18 mouse cellular contexts compared by ENCODE assay signal in genomic region chr10:60796028-60796427, GRCm38 (mm10). TPM values are rescaled to one million over a fixed set of nuclear protein-coding genes. Genes with fewer than 3 reads are reported as not detected.
DNase-seq lines count a peak whose midpoint lies in the region; ATAC-seq lines count a peak whose summit lies in the region.
"Had no signal": no experiment of that assay in that cellular context is flagged by ENCODE, and none has a peak within 500 bp of the region (broad histone marks: within the 10 kb centered on the region; RNA-seq: fewer than 3 reads in every experiment).

No protein-coding gene starts in this region.

- no peaks in the 10 kb centered on the region for H3K27me3 ChIP-seq in heart, embryonic 10.5 days (ENCODE audit: insufficient read depth, poor library complexity, severe bottlenecking)
- H3K27me3 ChIP-seq in hindbrain, embryonic 13.5 days, result peaks cover 50% of the 10 kb centered on the region
- peaks cover 47% of the 10 kb centered on the region for H3K27me3 ChIP-seq in hindbrain, embryonic 12.5 days
- peaks cover 4% of the 10 kb centered on the region; the same call in 1 of the 2 replicates for H3K27me3 ChIP-seq in embryonic facial prominence, embryonic 13.5 days
- H3K27me3 ChIP-seq in limb, embryonic 15.5 days, result no peaks in the 10 kb centered on the region

- WGBS in heart, embryonic 10.5 days, result 59% methylated on average over 5 of the region's 5 CpGs
- WGBS in hindbrain, embryonic 13.5 days, result 79% methylated on average over 5 of the region's 5 CpGs
- WGBS in hindbrain, embryonic 12.5 days, result 70% methylated on average over 5 of the region's 5 CpGs
- WGBS in embryonic facial prominence, embryonic 13.5 days, result 59% methylated on average over 5 of the region's 5 CpGs
- 50% methylated on average over 5 of the region's 5 CpGs for WGBS in limb, embryonic 15.5 days

- H3K4me1 ChIP-seq in heart, embryonic 10.5 days, result peaks cover 98% of the 10 kb centered on the region
- H3K4me1 ChIP-seq in hindbrain, embryonic 13.5 days (replicated peaks), result peaks cover 41% of the 10 kb centered on the region
- H3K4me1 ChIP-seq in hindbrain, embryonic 12.5 days, result peaks cover 30% of the 10 kb centered on the region
- peaks cover 81% of the 10 kb centered on the region for H3K4me1 ChIP-seq in embryonic facial prominence, embryonic 13.5 days
- H3K4me1 ChIP-seq in limb, embryonic 15.5 days, result peaks cover 91% of the 10 kb centered on the region

- peak overlapping the region; percentile 90 for H3K27ac ChIP-seq in heart, embryonic 10.5 days
- no peak overlapping the region for H3K27ac ChIP-seq in hindbrain, embryonic 13.5 days
- H3K27ac ChIP-seq in hindbrain, embryonic 12.5 days, result no peak overlapping the region
- H3K27ac ChIP-seq in embryonic facial prominence, embryonic 13.5 days, result peak overlapping the region; percentile 84
- peak overlapping the region; percentile 59 for H3K27ac ChIP-seq in limb, embryonic 15.5 days
- H3K27ac ChIP-seq: liver, embryonic 15.5 days had no signal

- intact Hi-C loops in heart, postnatal 25 days (cut with DNase I), result no loop called here

- H3K4me3 ChIP-seq in heart, embryonic 10.5 days, result no peak overlapping the region
- H3K4me3 ChIP-seq in hindbrain, embryonic 13.5 days, result no peak overlapping the region
- H3K4me3 ChIP-seq in hindbrain, embryonic 12.5 days, result no peak overlapping the region
- no peak overlapping the region for H3K4me3 ChIP-seq in embryonic facial prominence, embryonic 13.5 days
- no peak overlapping the region for H3K4me3 ChIP-seq in limb, embryonic 15.5 days
- H3K4me3 ChIP-seq: liver, embryonic 15.5 days had no signal

- ATAC-seq in hindbrain, embryonic 13.5 days (ENCODE audit: low FRiP score), result no peak
- no peak for ATAC-seq in hindbrain, embryonic 12.5 days (ENCODE audit: low FRiP score)
- no peak for ATAC-seq in embryonic facial prominence, embryonic 13.5 days (ENCODE audit: insufficient number of reproducible peaks, insufficient read depth, low FRiP score, low TSS enrichment, low read depth)
- ATAC-seq in limb, embryonic 15.5 days (ENCODE audit: insufficient number of reproducible peaks, low FRiP score, low TSS enrichment, low read depth), result no peak
- ATAC-seq: forebrain, embryonic 14.5 days; lung, postnatal 0 days had no signal

- H3K9me3 ChIP-seq in heart, embryonic 10.5 days, result no peaks in the 10 kb centered on the region
- H3K9me3 ChIP-seq in hindbrain, embryonic 13.5 days, result no peaks in the 10 kb centered on the region
- H3K9me3 ChIP-seq in hindbrain, embryonic 12.5 days (replicated peaks), result no peaks in the 10 kb centered on the region
- H3K9me3 ChIP-seq in embryonic facial prominence, embryonic 13.5 days, result no peaks in the 10 kb centered on the region
- no peaks in the 10 kb centered on the region for H3K9me3 ChIP-seq in limb, embryonic 15.5 days
- H3K9me3 ChIP-seq: liver, embryonic 15.5 days had no signal

- H3K4me2 ChIP-seq in hindbrain, embryonic 13.5 days, result no peak overlapping the region
- H3K4me2 ChIP-seq in hindbrain, embryonic 12.5 days (replicated peaks), result no peak overlapping the region
- H3K4me2 ChIP-seq in embryonic facial prominence, embryonic 13.5 days, result no peak overlapping the region
- 0 out of 2 replicates have a peak overlapping the region, but pooled peaks have one; percentile 7 for H3K4me2 ChIP-seq in limb, embryonic 15.5 days
- H3K4me2 ChIP-seq: liver, embryonic 15.5 days had no signal

- no peak for DNase-seq in heart, embryonic 10.5 days (ENCODE audit: low spot score)
- DNase-seq in heart, postnatal 25 days (ENCODE audit: low spot score), result no peak
- DNase-seq in urinary bladder, postnatal 14 days (ENCODE audit: low spot score), result no peak
- DNase-seq: adrenal gland, postnatal 10 days; B cell, adult 2 months; cerebellum, adult 2 months; kidney, postnatal 14 days; midbrain, embryonic 14.5 days; thymus, adult 18-20 months had no signal

- 0 out of 2 replicates have a peak overlapping the region, but pooled peaks have one; percentile 19 for H3K9ac ChIP-seq in hindbrain, embryonic 13.5 days
- no peak overlapping the region for H3K9ac ChIP-seq in hindbrain, embryonic 12.5 days
- H3K9ac ChIP-seq in embryonic facial prominence, embryonic 13.5 days, result no peak overlapping the region
- H3K9ac ChIP-seq in limb, embryonic 15.5 days, result no peak overlapping the region
- H3K9ac ChIP-seq: liver, embryonic 15.5 days had no signal

- H3K36me3 ChIP-seq in heart, embryonic 10.5 days, result peaks cover 7% of the 10 kb centered on the region
- no peaks in the 10 kb centered on the region for H3K36me3 ChIP-seq in hindbrain, embryonic 13.5 days
- H3K36me3 ChIP-seq in hindbrain, embryonic 12.5 days, result no peaks in the 10 kb centered on the region
- H3K36me3 ChIP-seq in embryonic facial prominence, embryonic 13.5 days, result no peaks in the 10 kb centered on the region
- no peaks in the 10 kb centered on the region for H3K36me3 ChIP-seq in limb, embryonic 15.5 days
- H3K36me3 ChIP-seq: liver, embryonic 15.5 days had no signal

RNA-seq across cellular contexts. Expression of gene Unc5b, which starts 35.4 kb away (rescaled TPM):
- polyA plus RNA-seq in heart, embryonic 10.5 days (2016; fragmentation: Nextera tagmentation; extraction: Ambion mirVana), result 17.9 and 18.8 TPM in 2 replicates
- total RNA-seq in heart, postnatal 25 days (2021), result 10 to 100 TPM; 15.2 to 18.4 TPM
- 2.5 and 3.3 TPM in 2 replicates for polyA plus RNA-seq in hindbrain, embryonic 13.5 days (2015; fragmentation: Nextera tagmentation; extraction: Ambion mirVana)
- polyA plus RNA-seq in hindbrain, embryonic 12.5 days (2016; fragmentation: Nextera tagmentation; extraction: Ambion mirVana), result 3.4 and 4.3 TPM in 2 replicates
- polyA plus RNA-seq in embryonic facial prominence, embryonic 13.5 days (2015; fragmentation: Nextera tagmentation; extraction: Ambion mirVana), result 6.0 and 6.1 TPM in 2 replicates
- 8.1 and 8.2 TPM in 2 replicates for polyA plus RNA-seq in limb, embryonic 15.5 days (2015; fragmentation: Nextera tagmentation; extraction: Ambion mirVana)
- total RNA-seq: common myeloid progenitor, adult 5-6 weeks; megakaryocyte progenitor cell, adult 5-6 weeks had no signal

RNA-seq across cellular contexts. Expression of gene Slc29a3, which starts 43.4 kb away (rescaled TPM):
- polyA plus RNA-seq in heart, embryonic 10.5 days (2016; fragmentation: Nextera tagmentation; extraction: Ambion mirVana), result 5.7 and 6.3 TPM in 2 replicates
- 1 to 10 TPM; 4.8 to 6.3 TPM for total RNA-seq in heart, postnatal 25 days (2021)
- 14.1 and 15.8 TPM in 2 replicates for polyA plus RNA-seq in hindbrain, embryonic 13.5 days (2015; fragmentation: Nextera tagmentation; extraction: Ambion mirVana)
- 11.5 TPM in 2 replicates for polyA plus RNA-seq in hindbrain, embryonic 12.5 days (2016; fragmentation: Nextera tagmentation; extraction: Ambion mirVana)
- 14.8 and 17.8 TPM in 2 replicates for polyA plus RNA-seq in embryonic facial prominence, embryonic 13.5 days (2015; fragmentation: Nextera tagmentation; extraction: Ambion mirVana)
- 16.0 and 17.9 TPM in 2 replicates for polyA plus RNA-seq in limb, embryonic 15.5 days (2015; fragmentation: Nextera tagmentation; extraction: Ambion mirVana)

Comparison
In these comparisons a context has a peak if more than half of its experiments do, and no peak if none do; other contexts are left out.
1. H3K27ac ChIP-seq: peak in heart, embryonic 10.5 days (single experiment), embryonic facial prominence, embryonic 13.5 days (single experiment) and limb, embryonic 15.5 days (single experiment); none in hindbrain, embryonic 13.5 days (single experiment) and hindbrain, embryonic 12.5 days (single experiment).